Mouse (Mus musculus): ENCODE results near the gene Zfyve27. TPM values are rescaled to one million over a fixed set of nuclear protein-coding genes. Genes with fewer than 3 reads are reported as not detected.

Gene Zfyve27
- polyA plus RNA-seq (2016; fragmentation: Nextera tagmentation; extraction: Ambion mirVana), result 27.2 and 27.7 TPM in 2 replicates

GRCm38 (mm10) chr19:42163764-42164163 is at the start of gene Zfyve27:
TSS of gene Zfyve27 (plus strand) at chr19:42163951.
- no peak for ATAC-seq (ENCODE audit: insufficient number of reproducible peaks, low FRiP score)

GRCm38 (mm10) chr19:42115783-42116335 is 47.9 kb upstream of the Zfyve27 start:
- no peak for ATAC-seq (ENCODE audit: insufficient number of reproducible peaks, low FRiP score)
- Histone ChIP-seq H3K36me3 (peaks cover 64% of the 10 kb centered on the region), H3K4me3 (no peak overlapping the region), H3K27ac (ENCODE audit: poor library complexity, severe bottlenecking) (no peak overlapping the region), H3K9me3 (replicated peaks) (no peaks in the 10 kb centered on the region), H3K9ac (no peak overlapping the region), H3K4me1 (replicated peaks) (no peaks in the 10 kb centered on the region), H3K4me2 (no peak overlapping the region), H3K27me3 (replicated peaks) (no peaks in the 10 kb centered on the region)
- WGBS, result 88% methylated on average over 4 of the region's 4 CpGs

More at GRCm38 (mm10) chr19:42163764-42164163, at the start of gene Zfyve27:
- H3K36me3 ChIP-seq, result no peaks in the 10 kb centered on the region
- no peak within 1 kb of the TSS for H3K9ac ChIP-seq
- H3K9me3 ChIP-seq (replicated peaks), result no peaks in the 10 kb centered on the region
- peaks cover 17% of the 10 kb centered on the region for H3K27me3 ChIP-seq (replicated peaks)
- H3K4me2 ChIP-seq, result no peak within 1 kb of the TSS
- peaks cover 2% of the 10 kb centered on the region for H3K4me1 ChIP-seq (replicated peaks)
- WGBS, result 69% methylated on average over 5 of the region's 5 CpGs
- H3K27ac ChIP-seq (ENCODE audit: poor library complexity, severe bottlenecking), result no peak within 1 kb of the TSS
- no peak within 1 kb of the TSS for H3K4me3 ChIP-seq

GRCm38 (mm10) chr19:42118142-42118541 is 45.6 kb upstream of the Zfyve27 start:
- H3K4me1 ChIP-seq (replicated peaks), result no peaks in the 10 kb centered on the region
- H3K27me3 ChIP-seq (replicated peaks), result no peaks in the 10 kb centered on the region
- no peak overlapping the region for H3K27ac ChIP-seq (ENCODE audit: poor library complexity, severe bottlenecking)
- H3K4me2 ChIP-seq, result no peak overlapping the region
- peaks cover 83% of the 10 kb centered on the region for H3K36me3 ChIP-seq
- ATAC-seq (ENCODE audit: insufficient number of reproducible peaks, low FRiP score), result no peak
- no peak overlapping the region for H3K4me3 ChIP-seq
- 94% methylated on average over 9 of the region's 9 CpGs for WGBS
- H3K9me3 ChIP-seq (replicated peaks), result no peaks in the 10 kb centered on the region
- no peak overlapping the region for H3K9ac ChIP-seq

GRCm38 (mm10) chr19:42118596-42118995 is 45.2 kb upstream of the Zfyve27 start:
- H3K4me2 ChIP-seq, result no peak overlapping the region
- no peak overlapping the region for H3K27ac ChIP-seq (ENCODE audit: poor library complexity, severe bottlenecking)
- ATAC-seq (ENCODE audit: insufficient number of reproducible peaks, low FRiP score), result no peak
- no peaks in the 10 kb centered on the region for H3K4me1 ChIP-seq (replicated peaks)
- no peaks in the 10 kb centered on the region for H3K9me3 ChIP-seq (replicated peaks)
- WGBS, result 83% methylated on average over 5 of the region's 5 CpGs
- peaks cover 83% of the 10 kb centered on the region for H3K36me3 ChIP-seq
- no peak overlapping the region for H3K9ac ChIP-seq
- no peak overlapping the region for H3K4me3 ChIP-seq
- no peaks in the 10 kb centered on the region for H3K27me3 ChIP-seq (replicated peaks)

- H3K36me3 ChIP-seq, result peaks cover 89% of the 10 kb centered on the region
- no peak overlapping the region for H3K9ac ChIP-seq
- H3K9me3 ChIP-seq (replicated peaks), result no peaks in the 10 kb centered on the region
- H3K27ac ChIP-seq (ENCODE audit: poor library complexity, severe bottlenecking), result no peak overlapping the region
- WGBS, result 91% methylated on average over 8 of the region's 8 CpGs
- H3K4me3 ChIP-seq, result no peak overlapping the region
- no peak overlapping the region for H3K4me2 ChIP-seq
- peaks cover 9% of the 10 kb centered on the region; the same call in 1 of the 2 replicates for H3K4me1 ChIP-seq (replicated peaks)
- no peak for ATAC-seq (ENCODE audit: insufficient number of reproducible peaks, low FRiP score)
- no peaks in the 10 kb centered on the region for H3K27me3 ChIP-seq (replicated peaks)
Measured at GRCm38 (mm10) chr19:42120451-42120850, 43.3 kb upstream of the Zfyve27 start.

GRCm38 (mm10) chr19:42124684-42125083 is 39.1 kb upstream of the Zfyve27 start:
- Histone ChIP-seq H3K27ac (ENCODE audit: poor library complexity, severe bottlenecking) (no peak overlapping the region), H3K4me3 (no peak overlapping the region), H3K36me3 (peaks cover 53% of the 10 kb centered on the region), H3K9me3 (replicated peaks) (no peaks in the 10 kb centered on the region), H3K9ac (no peak overlapping the region), H3K4me1 (replicated peaks) (peaks cover 35% of the 10 kb centered on the region), H3K27me3 (replicated peaks) (no peaks in the 10 kb centered on the region), H3K4me2 (no peak overlapping the region)
- ATAC-seq (ENCODE audit: insufficient number of reproducible peaks, low FRiP score), result no peak
- 83% methylated on average over 13 of the region's 13 CpGs for WGBS

- no peak overlapping the region for H3K27ac ChIP-seq (ENCODE audit: poor library complexity, severe bottlenecking)
- no peaks in the 10 kb centered on the region for H3K27me3 ChIP-seq (replicated peaks)
- ATAC-seq (ENCODE audit: insufficient number of reproducible peaks, low FRiP score), result no peak
- H3K4me1 ChIP-seq (replicated peaks), result peaks cover 41% of the 10 kb centered on the region
- 0 out of 2 replicates have a peak overlapping the region, but pooled peaks have one; percentile 2 for H3K4me2 ChIP-seq
- peaks cover 43% of the 10 kb centered on the region for H3K36me3 ChIP-seq
- H3K9ac ChIP-seq, result no peak overlapping the region
- no peak overlapping the region for H3K4me3 ChIP-seq
- no peaks in the 10 kb centered on the region for H3K9me3 ChIP-seq (replicated peaks)
- WGBS, result 65% methylated on average over 11 of the region's 11 CpGs
Measured at GRCm38 (mm10) chr19:42125501-42126218, 38.1 kb upstream of the Zfyve27 start.

- H3K27ac ChIP-seq (ENCODE audit: poor library complexity, severe bottlenecking), result no peak overlapping the region
- H3K4me1 ChIP-seq (replicated peaks), result peaks cover 41% of the 10 kb centered on the region
- H3K4me2 ChIP-seq, result 0 out of 2 replicates have a peak overlapping the region, but pooled peaks have one; percentile 2
- H3K27me3 ChIP-seq (replicated peaks), result no peaks in the 10 kb centered on the region
- no peak for ATAC-seq (ENCODE audit: insufficient number of reproducible peaks, low FRiP score)
- 83% methylated on average over 6 of the region's 6 CpGs for WGBS
- no peak overlapping the region for H3K9ac ChIP-seq
- no peaks in the 10 kb centered on the region for H3K9me3 ChIP-seq (replicated peaks)
- H3K36me3 ChIP-seq, result peaks cover 38% of the 10 kb centered on the region
- H3K4me3 ChIP-seq, result no peak overlapping the region; the same call in 1 of the 2 replicates
Measured at GRCm38 (mm10) chr19:42126219-42126605, 37.5 kb upstream of the Zfyve27 start.

GRCm38 (mm10) chr19:42127024-42127423 is 36.7 kb upstream of the Zfyve27 start:
- WGBS, result 78% methylated on average over 5 of the region's 5 CpGs
- H3K4me2 ChIP-seq, result no peak overlapping the region
- H3K4me3 ChIP-seq, result no peak overlapping the region

GRCm38 (mm10) chr19:42128052-42128740 is 35.6 kb upstream of the Zfyve27 start:
- Histone ChIP-seq H3K4me3 (peak overlapping the region; percentile 78), H3K27me3 (replicated peaks) (no peaks in the 10 kb centered on the region), H3K36me3 (peaks cover 19% of the 10 kb centered on the region), H3K9ac (peak overlapping the region; percentile 90), H3K27ac (ENCODE audit: poor library complexity, severe bottlenecking) (peak overlapping the region; percentile 90), H3K4me2 (peak overlapping the region; percentile 86), H3K9me3 (replicated peaks) (no peaks in the 10 kb centered on the region), H3K4me1 (replicated peaks) (peaks cover 41% of the 10 kb centered on the region)
- no peak; the same call in 1 of the 2 replicates for ATAC-seq (ENCODE audit: insufficient number of reproducible peaks, low FRiP score)
- WGBS, result 5% methylated on average over 23 of the region's 23 CpGs

More at GRCm38 (mm10) chr19:42127024-42127423, 36.7 kb upstream of the Zfyve27 start:
- Histone ChIP-seq H3K9me3 (replicated peaks) (no peaks in the 10 kb centered on the region), H3K4me1 (replicated peaks) (peaks cover 41% of the 10 kb centered on the region), H3K9ac (no peak overlapping the region), H3K27ac (ENCODE audit: poor library complexity, severe bottlenecking) (no peak overlapping the region), H3K36me3 (peaks cover 30% of the 10 kb centered on the region), H3K27me3 (replicated peaks) (no peaks in the 10 kb centered on the region)
- no peak for ATAC-seq (ENCODE audit: insufficient number of reproducible peaks, low FRiP score)
